Mouse (Mus musculus): ENCODE measurements around the gene Ptpn3. TPM values are rescaled to one million over a fixed set of nuclear protein-coding genes. Genes with fewer than 3 reads are reported as not detected.

Ptpn3 gene
- polyA plus RNA-seq (2014; fragmentation: Illumina TruSeq; extraction: RNeasy Lipid Tissue Mini Kit (QIAGEN cat#74804); ENCODE audit: low read depth, low replicate concordance) = 14.4 TPM

GRCm38 (mm10) chr4:57301410-57302313 is at the start of gene Ptpn3:
Gene Ptpn3, minus strand, starts transcription at chr4:57301837.

GRCm38 (mm10) chr4:57143026-57143937 is 158.4 kb downstream of the Ptpn3 start, which contains the start of gene Epb41l4b:
Gene Epb41l4b, minus strand, starts transcription at chr4:57143437.

Other genes with a start within 250 kb of the Ptpn3 start
- 73.9 TPM for gene Epb41l4b, start 158.4 kb downstream of the Ptpn3 start, polyA plus RNA-seq (2014; fragmentation: Illumina TruSeq; extraction: RNeasy Lipid Tissue Mini Kit (QIAGEN cat#74804); ENCODE audit: low read depth, low replicate concordance)
- not detected for gene Palm2, start 132.4 kb upstream of the Ptpn3 start, polyA plus RNA-seq (2014; fragmentation: Illumina TruSeq; extraction: RNeasy Lipid Tissue Mini Kit (QIAGEN cat#74804); ENCODE audit: low read depth, low replicate concordance)

Measured in liver, adult 10 weeks (tissue).